Mouse (Mus musculus) right cerebral cortex, adult 2 months (tissue): Measurements from ENCODE around the gene Arf1.

ENCODE experiments used
- DNase-seq, 2 experiments: peaks; one replicate each; pipeline ENCODE4 v3.0.0; 2021 to 2022; ENCODE audit warnings: low spot score in 2 of 2

The Arf1 gene

GRCm38 (mm10) chr11:59228122-59228953, at the start of gene Arf1:
Arf1 (minus strand) TSS chr11:59228270.
- DNase-seq, result peak; percentile 95 to 98

GRCm38 (mm10) chr11:59276877-59277276, 48.8 kb upstream of the Arf1 start:
- DNase-seq, result no peak

GRCm38 (mm10) chr11:59274184-59274583, 46.1 kb upstream of the Arf1 start:
- no peak for DNase-seq

GRCm38 (mm10) chr11:59266727-59267126, 38.7 kb upstream of the Arf1 start:
- no peak for DNase-seq

GRCm38 (mm10) chr11:59265154-59265813, 37.2 kb upstream of the Arf1 start:
- DNase-seq, result no peak

- no peak for DNase-seq
Observed at GRCm38 (mm10) chr11:59264593-59264992, 36.5 kb upstream of the Arf1 start.

- peak in 1 of 2 experiments; percentile 16 for DNase-seq
Observed at GRCm38 (mm10) chr11:59263870-59264563, 35.9 kb upstream of the Arf1 start.

- no peak for DNase-seq
Observed at GRCm38 (mm10) chr11:59262308-59262707, 34.2 kb upstream of the Arf1 start.

GRCm38 (mm10) chr11:59260706-59261493, 32.8 kb upstream of the Arf1 start:
- no peak for DNase-seq

GRCm38 (mm10) chr11:59259647-59260046, 31.6 kb upstream of the Arf1 start:
- DNase-seq, result no peak

- no peak for DNase-seq
Observed at GRCm38 (mm10) chr11:59248101-59248500, 20.0 kb upstream of the Arf1 start.

- DNase-seq, result no peak
Observed at GRCm38 (mm10) chr11:59243856-59244255, 15.8 kb upstream of the Arf1 start.

- no peak for DNase-seq
Observed at GRCm38 (mm10) chr11:59241841-59242240, 13.8 kb upstream of the Arf1 start.

GRCm38 (mm10) chr11:59239796-59240195, 11.7 kb upstream of the Arf1 start:
- DNase-seq, result no peak

- DNase-seq, result no peak
Observed at GRCm38 (mm10) chr11:59239428-59239785, 11.3 kb upstream of the Arf1 start.

- peak; percentile 61 to 66 for DNase-seq
Observed at GRCm38 (mm10) chr11:59238525-59239427, 10.7 kb upstream of the Arf1 start.

GRCm38 (mm10) chr11:59232797-59233196, 4.7 kb upstream of the Arf1 start:
- DNase-seq, result no peak

GRCm38 (mm10) chr11:59230144-59230760, 2.2 kb upstream of the Arf1 start:
- peak; percentile 64 to 68 for DNase-seq

GRCm38 (mm10) chr11:59227604-59228121, 407 bp downstream of the Arf1 start:
- no peak for DNase-seq
